Mouse (Mus musculus) gastrocnemius, postnatal 36 days (tissue): ENCODE measurements around the gene Ccnl1. TPM values are rescaled to one million over a fixed set of nuclear protein-coding genes. Genes with fewer than 3 reads are reported as not detected.
A peak's percentile ranks its signal among the peaks of the same experiment; 100 is the strongest.

Experiments
- DNase-seq, 2 experiments: peaks; one replicate each; pipeline ENCODE4 v3.0.0; 2022
- intact Hi-C: fragments of 180-260 bp; cut with DNase I; formaldehyde crosslinking; loops from one replicate; pipeline ENCODE4 v1.15.1; 2025
- total RNA-seq, 2 experiments: library from RNA; stranded (reverse); gene quantifications; 2 replicates each; pipeline ENCODE4 v1.2.3; 2021

Ccnl1 gene
- total RNA-seq, 2 experiments from 2014 or later, result 11.6 to 19.3 TPM

- intact Hi-C loops, result loop anchor here (5.0 kb wide), 2 partner anchors 62 to 402 kb away; partner anchors contain the start of gene Tiparp
- DNase-seq, result peak; percentile 68 to 81
Observed at GRCm38 (mm10) chr3:65929304-65929783, 28.7 kb downstream of the Ccnl1 start.

- intact Hi-C loops, result loop anchor here (5.0 kb wide), 2 partner anchors 61 to 401 kb away; partner anchors contain the start of gene Tiparp
- no peak for DNase-seq
Observed at GRCm38 (mm10) chr3:65928614-65929272, 29.3 kb downstream of the Ccnl1 start.

GRCm38 (mm10) chr3:65927685-65928084 is 30.4 kb downstream of the Ccnl1 start:
- peak; percentile 46 to 67 for DNase-seq
- intact Hi-C loops, result loop anchor here (5.0 kb wide), 2 partner anchors 60 to 400 kb away; partner anchors contain the start of gene Tiparp

- no peak for DNase-seq
- intact Hi-C loops, result loop anchor here (5.0 kb wide), 2 partner anchors 60 to 400 kb away; partner anchors contain the start of gene Tiparp
Observed at GRCm38 (mm10) chr3:65927101-65927501, 30.9 kb downstream of the Ccnl1 start.

GRCm38 (mm10) chr3:65926426-65926825 is 31.6 kb downstream of the Ccnl1 start:
- intact Hi-C loops, result loop anchor here (5.0 kb wide), 2 partner anchors 59 to 399 kb away; partner anchors contain the start of gene Tiparp
- no peak for DNase-seq

GRCm38 (mm10) chr3:65925058-65925740 is 32.9 kb downstream of the Ccnl1 start:
- intact Hi-C loops, result loop anchor here (5.0 kb wide), 2 partner anchors 58 to 398 kb away; partner anchors contain the start of gene Tiparp

GRCm38 (mm10) chr3:65922420-65922819 is 35.6 kb downstream of the Ccnl1 start:
- intact Hi-C loops, result no loop called here

More at GRCm38 (mm10) chr3:65925058-65925740, 32.9 kb downstream of the Ccnl1 start:
- no peak for DNase-seq

GRCm38 (mm10) chr3:65921671-65922070 is 36.4 kb downstream of the Ccnl1 start:
- DNase-seq, result no peak
- intact Hi-C loops, result no loop called here

More at GRCm38 (mm10) chr3:65922420-65922819, 35.6 kb downstream of the Ccnl1 start:
- DNase-seq, result no peak

- DNase-seq, result no peak
- intact Hi-C loops, result no loop called here
Observed at GRCm38 (mm10) chr3:65919016-65919415, 39.0 kb downstream of the Ccnl1 start.

- intact Hi-C loops, result no loop called here
- DNase-seq, result no peak
Observed at GRCm38 (mm10) chr3:65912928-65913327, 45.1 kb downstream of the Ccnl1 start.

GRCm38 (mm10) chr3:65912217-65912616 is 45.8 kb downstream of the Ccnl1 start:
- no peak for DNase-seq
- intact Hi-C loops, result no loop called here

GRCm38 (mm10) chr3:65911265-65911664 is 46.8 kb downstream of the Ccnl1 start:
- intact Hi-C loops, result no loop called here
- DNase-seq, result no peak

GRCm38 (mm10) chr3:65909454-65909853 is 48.6 kb downstream of the Ccnl1 start:
- DNase-seq, result no peak
- intact Hi-C loops, result no loop called here

- intact Hi-C loops, result no loop called here
- DNase-seq, result no peak
Observed at GRCm38 (mm10) chr3:65907536-65907935, 50.5 kb downstream of the Ccnl1 start.

GRCm38 (mm10) chr3:65905281-65906169 is 52.5 kb downstream of the Ccnl1 start:
- DNase-seq, result no peak
- intact Hi-C loops, result no loop called here

- no peak for DNase-seq
- intact Hi-C loops, result no loop called here
Observed at GRCm38 (mm10) chr3:65904711-65905110, 53.3 kb downstream of the Ccnl1 start.

- intact Hi-C loops, result no loop called here
Observed at GRCm38 (mm10) chr3:65904106-65904505, 53.9 kb downstream of the Ccnl1 start.

GRCm38 (mm10) chr3:65898598-65899278 is 59.3 kb downstream of the Ccnl1 start:
- no peak for DNase-seq
- intact Hi-C loops, result no loop called here

More at GRCm38 (mm10) chr3:65904106-65904505, 53.9 kb downstream of the Ccnl1 start:
- no peak for DNase-seq

GRCm38 (mm10) chr3:65897233-65897993 is 60.6 kb downstream of the Ccnl1 start:
- intact Hi-C loops, result no loop called here
- DNase-seq, result no peak
